Mouse (Mus musculus): ENCODE data around the gene Dennd4a. TPM values are rescaled to one million over a fixed set of nuclear protein-coding genes. Genes with fewer than 3 reads are reported as not detected.
A peak's percentile ranks its signal among the peaks of the same experiment; 100 is the strongest.

Dennd4a gene
- total and polyA plus RNA-seq, 2 experiments from 2014 or later = 8.8 to 17.6 TPM

DNA sequence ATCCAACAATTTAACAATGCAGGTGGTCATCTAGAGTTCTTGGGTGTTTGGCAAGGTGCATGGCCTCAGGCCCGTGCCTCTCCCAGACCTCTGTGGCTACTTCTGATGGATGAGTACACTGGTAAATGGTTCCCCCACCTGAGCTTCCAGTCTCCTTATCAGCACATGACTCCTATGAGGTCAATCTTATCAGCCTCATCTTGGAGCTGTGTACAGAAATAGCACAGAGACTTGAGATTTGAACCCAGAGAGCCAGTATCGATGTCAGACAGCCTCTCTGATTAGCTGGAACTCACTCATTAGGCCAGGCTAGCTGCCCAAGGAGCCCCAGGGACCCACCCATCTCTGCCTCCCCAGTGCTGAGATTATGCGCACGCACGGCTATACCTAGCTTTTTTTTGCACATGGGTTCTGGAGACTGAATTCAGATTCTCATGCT, 40.7 kb upstream of the Dennd4a start:
- ATAC-seq (no peak), DNase-seq (ENCODE audit: low spot score) (no peak)
- no peak overlapping the region for H3K9ac ChIP-seq (replicated peaks; ENCODE audit: low read length)
- peaks cover 12% of the 10 kb centered on the region; the same call in 1 of the 2 replicates for H3K4me1 ChIP-seq (ENCODE audit: insufficient read depth, low read length)
- no peaks in the 10 kb centered on the region for H3K9me3 ChIP-seq (ENCODE audit: low read length)
- no peak for TF ChIP-seq CTCF (IDR thresholded peaks at IDR 0.05; ENCODE audit: low read depth)
- H3K27ac ChIP-seq = no peak overlapping the region
- H3K4me2 ChIP-seq (ENCODE audit: low read depth, low read length) = no peak overlapping the region
- H3K36me3 ChIP-seq (ENCODE audit: insufficient read depth, low read length) = no peaks in the 10 kb centered on the region
- WGBS = 84% methylated on average over 5 of the region's 5 CpGs
- no peak overlapping the region for H3K4me3 ChIP-seq (ENCODE audit: low read length)
- no peaks in the 10 kb centered on the region for H3K27me3 ChIP-seq (ENCODE audit: insufficient read depth, low read length)

DNA sequence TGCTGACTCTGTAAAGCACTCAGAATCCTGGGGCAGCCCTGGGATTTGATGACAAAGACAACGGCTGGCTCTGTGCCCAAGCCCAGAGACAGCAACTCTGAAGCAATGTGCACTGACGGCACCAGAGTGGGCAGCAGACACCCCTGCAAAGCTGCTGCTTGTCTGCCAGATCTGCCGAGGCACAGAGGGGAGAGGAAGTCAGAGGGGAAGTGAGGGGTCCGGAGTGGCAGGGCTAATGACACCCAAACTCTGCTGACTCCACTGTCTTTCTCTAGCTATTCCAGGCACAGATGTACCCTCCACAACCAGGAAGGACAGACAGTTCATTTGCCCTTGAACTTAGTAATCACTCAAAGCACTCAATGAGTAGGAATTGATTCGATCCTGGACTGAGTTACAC, 39.9 kb upstream of the Dennd4a start:
- peak overlapping the region; percentile 60; the same call in 1 of the 2 replicates for H3K27ac ChIP-seq
- TF ChIP-seq CTCF (IDR thresholded peaks at IDR 0.05; ENCODE audit: low read depth) = no peak
- no peak overlapping the region for H3K9ac ChIP-seq (replicated peaks; ENCODE audit: low read length)
- peaks cover 12% of the 10 kb centered on the region; the same call in 1 of the 2 replicates for H3K4me1 ChIP-seq (ENCODE audit: insufficient read depth, low read length)
- 28% methylated on average over 5 of the region's 5 CpGs for WGBS
- ATAC-seq = peak; percentile 54; the same call in 1 of the 2 replicates
- DNase-seq (ENCODE audit: low spot score) = peak; percentile 77
- no peaks in the 10 kb centered on the region for H3K36me3 ChIP-seq (ENCODE audit: insufficient read depth, low read length)
- no peaks in the 10 kb centered on the region for H3K9me3 ChIP-seq (ENCODE audit: low read length)
- no peak overlapping the region for H3K4me3 ChIP-seq (ENCODE audit: low read length)
- no peak overlapping the region for H3K4me2 ChIP-seq (ENCODE audit: low read depth, low read length)
- no peaks in the 10 kb centered on the region for H3K27me3 ChIP-seq (ENCODE audit: insufficient read depth, low read length)

DNA sequence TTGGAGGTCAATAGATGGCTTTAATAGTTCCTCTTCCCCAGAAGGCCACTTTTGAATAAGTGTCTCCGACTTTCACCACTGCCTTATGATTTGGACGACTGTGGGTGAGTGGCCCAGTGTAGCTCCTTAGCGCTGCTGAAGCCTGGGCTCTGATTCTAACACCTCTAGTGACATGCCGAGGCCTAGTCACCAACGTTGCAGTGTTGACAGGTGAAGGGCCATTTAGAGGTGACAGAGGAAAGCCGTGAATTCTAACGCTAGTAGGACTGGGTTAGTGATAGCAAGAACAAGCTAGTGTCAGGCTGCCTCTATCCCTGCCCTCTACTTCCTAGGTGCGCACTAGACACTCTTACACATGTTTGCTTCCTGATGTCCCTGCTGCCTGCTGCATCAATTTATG, 37.9 kb upstream of the Dennd4a start:
- no peaks in the 10 kb centered on the region for H3K27me3 ChIP-seq (ENCODE audit: insufficient read depth, low read length)
- H3K9ac ChIP-seq (replicated peaks; ENCODE audit: low read length) = no peak overlapping the region
- peak overlapping the region; percentile 79; the same call in 1 of the 2 replicates for H3K27ac ChIP-seq
- no peak for TF ChIP-seq CTCF (IDR thresholded peaks at IDR 0.05; ENCODE audit: low read depth)
- H3K4me3 ChIP-seq (ENCODE audit: low read length) = no peak overlapping the region
- 91% methylated on average over 8 of the region's 8 CpGs for WGBS
- DNase-seq (ENCODE audit: low spot score) (no peak), ATAC-seq (no peak)
- peaks cover 12% of the 10 kb centered on the region; the same call in 1 of the 2 replicates for H3K4me1 ChIP-seq (ENCODE audit: insufficient read depth, low read length)
- no peaks in the 10 kb centered on the region for H3K9me3 ChIP-seq (ENCODE audit: low read length)
- H3K36me3 ChIP-seq (ENCODE audit: insufficient read depth, low read length) = no peaks in the 10 kb centered on the region
- no peak overlapping the region for H3K4me2 ChIP-seq (ENCODE audit: low read depth, low read length)

DNA sequence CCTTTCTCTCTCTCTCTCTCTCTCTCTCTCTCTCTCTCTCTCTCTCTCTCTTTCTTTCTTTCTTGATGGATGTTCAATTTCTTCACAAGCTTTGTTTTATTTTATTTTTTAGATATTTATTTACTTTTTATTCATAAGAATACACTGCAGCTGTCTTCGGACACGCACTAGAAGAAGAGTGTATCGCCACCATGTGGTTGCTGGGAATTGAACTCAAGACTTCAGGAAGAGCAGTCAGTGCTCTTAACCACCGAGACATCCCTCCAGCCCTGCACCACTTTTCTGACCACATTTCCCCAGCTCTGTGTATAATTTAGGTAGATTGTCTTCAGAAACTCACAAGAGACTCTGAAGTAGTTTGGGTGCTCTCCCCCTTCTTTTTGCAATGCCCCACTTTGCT, 37.2 kb upstream of the Dennd4a start:
- Histone ChIP-seq H3K27me3 (ENCODE audit: insufficient read depth, low read length) (no peaks in the 10 kb centered on the region), H3K4me1 (ENCODE audit: insufficient read depth, low read length) (peaks cover 12% of the 10 kb centered on the region; the same call in 1 of the 2 replicates), H3K4me2 (ENCODE audit: low read depth, low read length) (no peak overlapping the region), H3K4me3 (ENCODE audit: low read length) (no peak overlapping the region), H3K9me3 (ENCODE audit: low read length) (no peaks in the 10 kb centered on the region), H3K36me3 (ENCODE audit: insufficient read depth, low read length) (no peaks in the 10 kb centered on the region), H3K9ac (replicated peaks; ENCODE audit: low read length) (no peak overlapping the region), H3K27ac (peak overlapping the region; percentile 79)
- ATAC-seq = no peak
- peak; percentile 42 for TF ChIP-seq CTCF (IDR thresholded peaks at IDR 0.05; ENCODE audit: low read depth)
- DNase-seq (ENCODE audit: low spot score) = peak; percentile 47
- WGBS = 59% methylated on average over 4 of the region's 4 CpGs

DNA sequence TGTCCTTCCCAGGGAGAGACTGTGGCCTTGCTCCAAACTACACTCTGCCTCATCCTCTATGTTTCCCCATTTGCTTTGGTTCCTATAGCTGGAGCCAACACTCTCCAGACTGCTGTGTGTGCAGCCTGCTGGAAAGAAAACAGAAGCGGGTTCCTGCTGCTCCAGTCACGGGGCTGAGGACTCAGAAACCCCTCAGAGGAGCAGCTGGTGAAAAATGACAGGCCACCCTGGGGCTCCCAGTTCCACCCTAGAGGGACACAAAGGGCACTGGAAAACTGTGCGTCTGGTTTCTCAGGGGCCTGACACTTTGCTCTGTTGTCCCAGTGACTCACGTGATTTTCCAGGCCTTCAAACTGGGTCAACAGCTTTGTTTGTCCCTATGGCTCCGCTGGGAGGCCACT, 36.7 kb upstream of the Dennd4a start:
- Histone ChIP-seq H3K27me3 (ENCODE audit: insufficient read depth, low read length) (no peaks in the 10 kb centered on the region), H3K9ac (replicated peaks; ENCODE audit: low read length) (no peak overlapping the region), H3K4me1 (ENCODE audit: insufficient read depth, low read length) (peaks cover 12% of the 10 kb centered on the region; the same call in 1 of the 2 replicates), H3K27ac (peak overlapping the region; percentile 79), H3K9me3 (ENCODE audit: low read length) (no peaks in the 10 kb centered on the region), H3K36me3 (ENCODE audit: insufficient read depth, low read length) (no peaks in the 10 kb centered on the region), H3K4me2 (ENCODE audit: low read depth, low read length) (peak overlapping the region; percentile 13; the same call in 1 of the 2 replicates), H3K4me3 (ENCODE audit: low read length) (no peak overlapping the region)
- 11% methylated on average over 5 of the region's 5 CpGs for WGBS
- peak; percentile 15; the same call in 1 of the 2 replicates for TF ChIP-seq CTCF (IDR thresholded peaks at IDR 0.05; ENCODE audit: low read depth)
- ATAC-seq = peak; percentile 75
- peak; percentile 72 for DNase-seq (ENCODE audit: low spot score)

DNA sequence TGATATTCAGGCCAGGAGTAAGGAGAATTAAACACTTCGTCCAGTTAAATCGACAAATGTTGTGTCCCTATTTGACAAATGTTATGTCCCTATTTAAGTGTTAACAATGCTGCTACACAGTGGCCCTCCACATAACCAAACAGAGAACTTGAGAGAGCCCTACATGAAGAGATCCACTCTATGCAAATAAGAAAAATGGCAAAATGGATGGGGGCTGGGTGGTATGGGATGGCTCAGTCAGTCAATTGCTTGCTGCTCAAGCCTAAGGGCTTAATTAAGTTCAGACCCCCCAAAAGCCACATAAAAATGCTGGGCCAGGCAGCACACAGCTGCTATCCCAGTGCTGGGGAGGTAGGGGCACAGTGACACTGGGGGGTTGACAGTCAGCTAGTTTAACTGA, 36.3 kb upstream of the Dennd4a start:
- Histone ChIP-seq H3K9me3 (ENCODE audit: low read length) (no peaks in the 10 kb centered on the region), H3K36me3 (ENCODE audit: insufficient read depth, low read length) (no peaks in the 10 kb centered on the region), H3K27me3 (ENCODE audit: insufficient read depth, low read length) (no peaks in the 10 kb centered on the region), H3K4me2 (ENCODE audit: low read depth, low read length) (no peak overlapping the region), H3K4me1 (ENCODE audit: insufficient read depth, low read length) (peaks cover 12% of the 10 kb centered on the region; the same call in 1 of the 2 replicates), H3K9ac (replicated peaks; ENCODE audit: low read length) (no peak overlapping the region), H3K4me3 (ENCODE audit: low read length) (no peak overlapping the region), H3K27ac (peak overlapping the region; percentile 79)
- ATAC-seq (peak; percentile 63), DNase-seq (ENCODE audit: low spot score) (peak; percentile 23)
- 19% methylated on average over 2 of the region's 2 CpGs for WGBS
- no peak for TF ChIP-seq CTCF (IDR thresholded peaks at IDR 0.05; ENCODE audit: low read depth)

DNA sequence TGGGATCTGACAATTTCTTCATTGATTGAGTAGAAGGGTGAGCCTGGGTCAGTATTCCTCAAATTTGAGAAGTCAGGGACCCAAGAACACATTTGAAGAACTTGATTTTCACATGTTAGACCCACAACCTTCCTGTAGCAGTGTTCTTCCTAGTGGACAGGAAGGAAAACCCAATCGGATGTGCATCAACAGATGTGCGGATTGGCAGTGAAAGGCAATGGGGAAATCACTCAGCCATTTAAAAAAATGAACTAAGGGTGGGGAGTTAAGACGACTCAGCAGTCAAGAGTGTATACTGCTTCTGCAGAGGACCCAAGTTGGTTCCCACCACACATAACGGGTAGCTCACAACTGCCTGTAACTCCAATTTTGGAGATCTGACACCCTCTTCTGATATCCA, 35.6 kb upstream of the Dennd4a start:
- H3K4me3 ChIP-seq (ENCODE audit: low read length) = no peak overlapping the region
- no peak for TF ChIP-seq CTCF (IDR thresholded peaks at IDR 0.05; ENCODE audit: low read depth)
- no peak overlapping the region for H3K4me2 ChIP-seq (ENCODE audit: low read depth, low read length)
- 80% methylated on average over 4 of the region's 4 CpGs for WGBS
- no peaks in the 10 kb centered on the region for H3K9me3 ChIP-seq (ENCODE audit: low read length)
- no peaks in the 10 kb centered on the region for H3K27me3 ChIP-seq (ENCODE audit: insufficient read depth, low read length)
- no peaks in the 10 kb centered on the region for H3K36me3 ChIP-seq (ENCODE audit: insufficient read depth, low read length)
- peak overlapping the region; percentile 79 for H3K27ac ChIP-seq
- peaks cover 12% of the 10 kb centered on the region; the same call in 1 of the 2 replicates for H3K4me1 ChIP-seq (ENCODE audit: insufficient read depth, low read length)
- ATAC-seq (no peak), DNase-seq (ENCODE audit: low spot score) (no peak)
- H3K9ac ChIP-seq (replicated peaks; ENCODE audit: low read length) = no peak overlapping the region

All from hindbrain, postnatal 0 days (tissue).